Mouse (Mus musculus) embryonic facial prominence, embryonic 10.5 days (tissue): ENCODE measurements around the gene Cep350. TPM values are rescaled to one million over a fixed set of nuclear protein-coding genes. Genes with fewer than 3 reads are reported as not detected.

Experiments
- DNase-seq: peaks from one replicate; pipeline ENCODE4 v3.0.0-alpha.2; 2017; ENCODE audit warnings: low spot score
- H3K27ac ChIP-seq: fragments of 300-500 bp; sonication (generic); replicated peaks from 2 replicates; pipeline ENCODE4 v1.5.1; 2016; ENCODE audit warnings: mild to moderate bottlenecking
- H3K27me3 ChIP-seq: fragments of 300-500 bp; sonication (generic); replicated peaks from 2 replicates; pipeline ENCODE4 v1.6.1; 2016; ENCODE audit warnings: low read depth, mild to moderate bottlenecking; ENCODE audit not compliant: poor library complexity, severe bottlenecking
- H3K36me3 ChIP-seq: fragments of 300-500 bp; sonication (generic); replicated peaks from 2 replicates; pipeline ENCODE4 v1.6.1; 2016; ENCODE audit warnings: mild to moderate bottlenecking, moderate library complexity
- H3K4me1 ChIP-seq: fragments of 300-500 bp; sonication (generic); 2 replicates; pipeline ENCODE4 v1.6.1; 2016
- H3K4me3 ChIP-seq: fragments of 300-500 bp; sonication (generic); 2 replicates; pipeline ENCODE4 v1.5.1; 2016; ENCODE audit warnings: mild to moderate bottlenecking, moderate library complexity
- H3K9me3 ChIP-seq: fragments of 300-500 bp; sonication (generic); 2 replicates; pipeline ENCODE4 v1.6.1; 2016; ENCODE audit warnings: mild to moderate bottlenecking
- WGBS: fragments of 180-500 bp; shearing (Covaris S2); methylation state at CpG from one replicate; pipeline ENCODE4 v1.1.7; 2016; 5-methylcytosine and 5-hydroxymethylcytosine counted together
- polyA plus RNA-seq: library from polyadenylated mRNA; unstranded; fragments of >200 nt; fragmentation: Nextera tagmentation; extraction: Ambion mirVana; gene quantifications from 2 replicates; pipeline ENCODE4 v1.2.1, GENCODE M21; 2016

Gene Cep350
- polyA plus RNA-seq, 1 experiment from 2014 or later = 8.2 TPM

DNA sequence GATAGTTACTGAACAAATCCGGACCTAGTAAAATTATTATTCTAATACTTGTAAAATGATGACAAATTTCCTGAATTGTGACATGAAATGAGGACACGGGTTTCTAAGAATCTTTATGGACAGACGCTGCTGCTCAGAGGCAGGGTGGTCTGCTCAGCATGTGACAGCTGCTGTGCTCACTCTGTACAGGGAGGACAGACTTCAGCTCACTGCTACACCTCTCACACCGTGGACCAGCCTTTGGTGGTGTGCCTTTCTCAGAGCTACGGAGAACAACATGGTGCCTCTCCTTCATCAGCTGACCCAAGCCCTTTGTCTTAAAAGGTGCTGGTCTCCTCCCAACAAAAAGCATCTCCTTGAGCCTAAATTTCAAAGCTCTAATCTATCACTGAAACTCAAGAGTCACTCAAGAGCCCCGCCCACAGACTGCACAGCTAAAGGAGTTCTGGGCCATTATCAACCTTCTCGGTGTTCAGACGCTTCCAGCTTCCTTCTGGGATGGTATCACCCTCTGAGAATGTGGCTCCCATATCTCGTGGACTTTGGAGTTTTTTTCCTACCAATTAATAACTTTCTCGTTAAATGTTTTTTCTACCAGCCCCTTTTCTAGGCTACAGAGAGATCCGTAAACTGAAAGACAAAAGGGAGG, 176.2 kb downstream of the Cep350 start:
- WGBS = 80% methylated on average over 11 of the region's 11 CpGs
- no peaks in the 10 kb centered on the region for H3K4me1 ChIP-seq
- H3K27ac ChIP-seq = no peak overlapping the region
- H3K27me3 ChIP-seq = no peaks in the 10 kb centered on the region
- H3K4me3 ChIP-seq = no peak overlapping the region
- no peaks in the 10 kb centered on the region for H3K9me3 ChIP-seq
- no peak for DNase-seq
- peaks cover 47% of the 10 kb centered on the region for H3K36me3 ChIP-seq

DNA sequence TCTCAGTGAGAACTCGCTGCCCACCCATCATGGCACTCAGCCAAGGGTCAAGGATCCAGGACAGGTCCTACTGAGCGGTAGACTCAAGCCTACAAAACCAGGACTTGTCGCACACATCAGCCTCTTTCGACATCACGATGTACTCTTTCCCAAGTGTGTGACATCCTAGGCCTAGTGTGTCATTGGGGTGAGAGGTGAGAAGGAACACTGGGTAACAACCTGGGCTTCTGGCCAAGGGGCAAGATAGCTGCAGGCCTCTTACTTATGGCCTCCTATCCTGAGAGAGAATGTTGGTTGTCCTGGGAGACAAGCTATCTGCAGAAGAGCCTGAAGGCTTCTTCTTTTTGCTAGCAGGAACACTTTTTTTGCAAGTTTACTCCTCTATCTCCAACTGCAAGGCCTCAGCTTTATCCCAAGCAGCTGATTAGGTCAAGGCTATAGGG, 177.2 kb downstream of the Cep350 start:
- Histone ChIP-seq H3K4me1 (peaks cover 2% of the 10 kb centered on the region; the same call in 1 of the 2 replicates), H3K36me3 (peaks cover 43% of the 10 kb centered on the region), H3K27me3 (no peaks in the 10 kb centered on the region), H3K27ac (no peak overlapping the region), H3K9me3 (no peaks in the 10 kb centered on the region), H3K4me3 (no peak overlapping the region)
- no peak for DNase-seq
- WGBS = 95% methylated on average over 5 of the region's 5 CpGs

Other genes starting within 250 kb of the Cep350 start
- 1.1 and 2.5 TPM in 2 replicates for gene Lhx4, start 221.6 kb downstream of the Cep350 start, polyA plus RNA-seq
- gene Qsox1, start 160.4 kb downstream of the Cep350 start, polyA plus RNA-seq = 14.8 and 14.9 TPM in 2 replicates
- 111 and 116 TPM in 2 replicates for gene Tor1aip2, start 62.1 kb upstream of the Cep350 start, polyA plus RNA-seq
- 37.0 and 38.8 TPM in 2 replicates for gene Tor1aip1, start 63.2 kb upstream of the Cep350 start, polyA plus RNA-seq
- gene Fam163a, start 231.8 kb upstream of the Cep350 start, polyA plus RNA-seq = 1.6 and 2.5 TPM in 2 replicates